ENCODE assay signal across 22 mouse cellular contexts in the genomic region with DNA sequence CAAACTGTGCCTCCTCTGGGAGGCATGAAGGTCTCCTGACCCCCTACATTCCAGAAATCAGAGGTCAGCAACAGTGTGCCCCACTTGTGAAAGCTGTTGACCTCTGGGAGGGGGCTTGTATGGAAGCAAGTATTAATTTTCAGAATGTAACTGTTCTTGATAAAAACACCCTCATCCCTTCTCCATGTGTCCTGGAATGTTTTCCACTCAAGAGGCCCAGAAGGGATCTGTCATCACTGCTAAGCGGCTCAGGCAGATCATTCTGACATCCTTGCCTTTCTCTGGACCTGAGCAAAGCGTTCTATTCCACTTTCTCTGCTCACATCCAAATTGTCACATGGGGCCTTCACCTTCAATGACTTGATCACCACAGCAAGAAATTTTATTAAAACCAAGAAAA. TPM values are rescaled to one million over a fixed set of nuclear protein-coding genes. Genes with fewer than 3 reads are reported as not detected.
A peak's percentile ranks its signal among the peaks of the same experiment; 100 is the strongest.
DNase-seq lines count a peak whose midpoint lies in the region; ATAC-seq and TF ChIP-seq lines count a peak whose summit lies in the region.
"Had no signal": no experiment of that assay in that cellular context is flagged by ENCODE, and none has a peak within 500 bp of the region (broad histone marks: within the 10 kb centered on the region; RNA-seq: fewer than 3 reads in every experiment).

No protein-coding gene starts in this region.

- H3K4me3 ChIP-seq in heart, embryonic 13.5 days, result no peak overlapping the region
- no peak overlapping the region for H3K4me3 ChIP-seq in heart, postnatal 0 days (ENCODE audit: low read depth, low read length)
- H3K4me3 ChIP-seq: embryonic facial prominence, embryonic 15.5 days; erythroblast, embryonic 14.5 days; forebrain, embryonic 10.5 days; gastrocnemius, adult 2 months; hindbrain, embryonic 13.5 days; intestine, embryonic 15.5 days had no signal

- ATAC-seq in heart, embryonic 13.5 days (ENCODE audit: extremely low read depth, insufficient number of reproducible peaks, low FRiP score, low TSS enrichment), result no peak
- ATAC-seq in heart, postnatal 0 days (ENCODE audit: insufficient read depth, low read depth), result peak; percentile 58; the same call in 1 of the 2 replicates
- ATAC-seq: forebrain, embryonic 14.5 days; intestine, embryonic 15.5 days had no signal

- DNase-seq in embryo, embryonic 10.5 days (ENCODE audit: low spot score), result peak; percentile 22
- DNase-seq in embryo, embryonic 11 days, result no peak
- DNase-seq in heart, adult 18-20 months, result no peak
- peak; percentile 70 for DNase-seq in heart, postnatal 0 days (ENCODE audit: low spot score)
- no peak for DNase-seq in heart, adult 9 months (ENCODE audit: low spot score in 2 of 2)
- DNase-seq: adrenal gland, postnatal 10 days; cerebellum, adult 11 months; cerebellum, adult 8-10 months; cerebellum, postnatal 14 days; gastrocnemius, adult 2 months; gastrocnemius, postnatal 25 days; kidney, adult 18-20 months had no signal

- H3K27ac ChIP-seq in heart, embryonic 13.5 days (replicated peaks), result peak overlapping the region; percentile 41
- peak overlapping the region; percentile 30; the same call in 1 of the 2 replicates for H3K27ac ChIP-seq in heart, postnatal 0 days (ENCODE audit: low read depth)
- H3K27ac ChIP-seq: embryonic facial prominence, embryonic 15.5 days; forebrain, embryonic 10.5 days; gastrocnemius, adult 2 months; hindbrain, embryonic 13.5 days; intestine, embryonic 15.5 days had no signal

- TF ChIP-seq EP300 in heart, postnatal 0 days (IDR thresholded peaks at IDR 0.05; ENCODE audit: low read depth), result no peak

- H3K4me1 ChIP-seq in heart, embryonic 13.5 days, result peaks cover 16% of the 10 kb centered on the region
- peaks cover 6% of the 10 kb centered on the region; the same call in 1 of the 2 replicates for H3K4me1 ChIP-seq in heart, postnatal 0 days (ENCODE audit: control insufficient read depth, insufficient read depth)
- H3K4me1 ChIP-seq: embryonic facial prominence, embryonic 15.5 days; forebrain, embryonic 10.5 days; hindbrain, embryonic 13.5 days; intestine, embryonic 15.5 days had no signal

- peaks cover 28% of the 10 kb centered on the region for H3K36me3 ChIP-seq in heart, embryonic 13.5 days
- peaks cover 20% of the 10 kb centered on the region for H3K36me3 ChIP-seq in heart, postnatal 0 days (replicated peaks; ENCODE audit: control insufficient read depth, insufficient read depth, low read length)
- H3K36me3 ChIP-seq: embryonic facial prominence, embryonic 15.5 days; forebrain, embryonic 10.5 days; hindbrain, embryonic 13.5 days; intestine, embryonic 15.5 days had no signal

- no peaks in the 10 kb centered on the region for H3K9me3 ChIP-seq in heart, embryonic 13.5 days
- H3K9me3 ChIP-seq in heart, postnatal 0 days (replicated peaks; ENCODE audit: control insufficient read depth, low read length), result no peaks in the 10 kb centered on the region
- H3K9me3 ChIP-seq: embryonic facial prominence, embryonic 15.5 days; forebrain, embryonic 10.5 days; hindbrain, embryonic 13.5 days; intestine, embryonic 15.5 days had no signal

- H3K4me2 ChIP-seq in heart, embryonic 13.5 days, result no peak overlapping the region
- H3K4me2 ChIP-seq in heart, postnatal 0 days (ENCODE audit: low read depth, low read length), result no peak overlapping the region
- H3K4me2 ChIP-seq: embryonic facial prominence, embryonic 15.5 days; hindbrain, embryonic 13.5 days; intestine, embryonic 15.5 days had no signal

- no peak overlapping the region for H3K9ac ChIP-seq in heart, embryonic 13.5 days
- H3K9ac ChIP-seq in heart, postnatal 0 days (replicated peaks; ENCODE audit: low read depth, low read length), result no peak overlapping the region
- H3K9ac ChIP-seq: embryonic facial prominence, embryonic 15.5 days; hindbrain, embryonic 13.5 days; intestine, embryonic 15.5 days had no signal

- 27% methylated on average over 2 of the region's 2 CpGs for WGBS in heart, embryonic 13.5 days
- WGBS in heart, postnatal 0 days, result 19% methylated on average over 2 of the region's 2 CpGs

- no peaks in the 10 kb centered on the region for H3K27me3 ChIP-seq in heart, embryonic 13.5 days (replicated peaks)
- no peaks in the 10 kb centered on the region for H3K27me3 ChIP-seq in heart, postnatal 0 days (ENCODE audit: control insufficient read depth, insufficient read depth, low read length)
- H3K27me3 ChIP-seq: embryonic facial prominence, embryonic 15.5 days; hindbrain, embryonic 13.5 days; intestine, embryonic 15.5 days had no signal

- TF ChIP-seq CTCF in heart, postnatal 0 days (IDR thresholded peaks at IDR 0.05; ENCODE audit: low read depth), result no peak

RNA-seq across cellular contexts. Expression of a gene that starts 28.8 kb away (rescaled TPM):
- 10.1 and 10.5 TPM in 2 replicates for polyA plus RNA-seq in heart, embryonic 13.5 days (2015; fragmentation: Nextera tagmentation; extraction: Ambion mirVana)
- 1 to 10 TPM; 3.7 to 4.6 TPM for total RNA-seq in heart, adult 18-20 months (2021)
- total RNA-seq in heart, postnatal 0 days (2014; rRNA removed; ENCODE audit: low replicate concordance), result 14.8 and 17.2 TPM in 2 replicates
- 3.7 and 4.4 TPM in 2 replicates for polyA plus RNA-seq in heart, postnatal 0 days (2015; fragmentation: Nextera tagmentation; extraction: Ambion mirVana)
- total RNA-seq: common myeloid progenitor, adult 5-6 weeks; granulocyte monocyte progenitor cell, adult 5-6 weeks; MEL had no signal
- polyA plus RNA-seq: erythroblast, embryonic 14.5 days had no signal

Comparison
In these comparisons a context has a peak if more than half of its experiments do, and no peak if none do; other contexts are left out.
1. DNase-seq: peak in embryo, embryonic 10.5 days (single experiment) and heart, postnatal 0 days (single experiment); none in embryo, embryonic 11 days (single experiment), heart, adult 18-20 months (0 of 2) and heart, adult 9 months (0 of 2).